Mouse (Mus musculus) forebrain, embryonic 12.5 days (tissue): ENCODE results near the gene Schip1. TPM values are rescaled to one million over a fixed set of nuclear protein-coding genes. Genes with fewer than 3 reads are reported as not detected.

ENCODE experiments used
- ATAC-seq: fragments of 200-750 bp; cut with Nextera tagmentation; 2 replicates; pipeline ENCODE4 v1.8.0; 2017; ENCODE audit warnings: moderate TSS enrichment; ENCODE audit not compliant: low FRiP score
- H3K27ac ChIP-seq: fragments of 300-500 bp; sonication (generic); 2 replicates; pipeline ENCODE4 v1.5.1; 2016; ENCODE audit warnings: mild to moderate bottlenecking
- H3K27me3 ChIP-seq: fragments of 300-500 bp; sonication (generic); 2 replicates; pipeline ENCODE4 v1.6.1; 2016; ENCODE audit warnings: mild to moderate bottlenecking
- H3K36me3 ChIP-seq: fragments of 300-500 bp; sonication (generic); replicated peaks from 2 replicates; pipeline ENCODE4 v1.6.1; 2016; ENCODE audit warnings: mild to moderate bottlenecking
- H3K4me1 ChIP-seq: fragments of 300-500 bp; sonication (generic); 2 replicates; pipeline ENCODE4 v1.6.1; 2016
- H3K4me2 ChIP-seq: fragments of 300-500 bp; sonication (generic); 2 replicates; pipeline ENCODE4 v1.6.1; 2016; ENCODE audit warnings: mild to moderate bottlenecking, moderate library complexity
- H3K4me3 ChIP-seq: fragments of 300-500 bp; sonication (generic); replicated peaks from 2 replicates; pipeline ENCODE4 v1.5.1; 2016; ENCODE audit warnings: mild to moderate bottlenecking
- H3K9ac ChIP-seq: fragments of 300-500 bp; sonication (generic); 2 replicates; pipeline ENCODE4 v1.6.1; 2016; ENCODE audit warnings: mild to moderate bottlenecking
- H3K9me3 ChIP-seq: fragments of 300-500 bp; sonication (generic); 2 replicates; pipeline ENCODE4 v1.6.1; 2016
- WGBS: fragments of 180-500 bp; shearing (Covaris S2); methylation state at CpG from one replicate; pipeline ENCODE4 v1.1.7; 2016; 5-methylcytosine and 5-hydroxymethylcytosine counted together
- polyA plus RNA-seq: library from polyadenylated mRNA; unstranded; fragments of >200 nt; fragmentation: Nextera tagmentation; extraction: Ambion mirVana; gene quantifications from 2 replicates; pipeline ENCODE4 v1.2.1, GENCODE M21; 2016

The Schip1 gene
- polyA plus RNA-seq, 1 experiment from 2014 or later, result 88.1 TPM

DNA sequence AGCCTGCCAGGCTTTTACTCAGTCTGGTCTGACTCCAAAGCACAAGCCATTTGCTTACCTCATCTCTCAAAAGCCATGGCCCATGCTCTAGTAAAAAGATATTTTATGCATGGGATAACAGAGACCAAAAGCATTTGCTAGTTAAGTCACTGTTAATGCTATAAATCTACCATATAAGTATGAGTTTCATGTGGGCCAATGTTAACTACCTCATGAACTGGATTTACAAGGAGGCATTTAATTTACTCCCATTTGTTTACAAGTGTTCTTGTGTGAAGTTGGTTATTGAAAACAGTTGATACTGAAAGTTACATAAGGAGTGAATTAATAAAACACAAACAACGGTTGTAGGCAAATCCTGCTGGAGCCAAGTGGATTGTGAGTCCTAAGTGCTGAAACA, 95.6 kb downstream of the Schip1 start:
- H3K4me2 ChIP-seq, result no peak overlapping the region
- no peak for ATAC-seq
- H3K27me3 ChIP-seq, result no peaks in the 10 kb centered on the region
- no peak overlapping the region for H3K27ac ChIP-seq
- no peaks in the 10 kb centered on the region for H3K36me3 ChIP-seq
- H3K9ac ChIP-seq, result no peak overlapping the region
- no peaks in the 10 kb centered on the region for H3K4me1 ChIP-seq
- no peak overlapping the region for H3K4me3 ChIP-seq
- 82% methylated on average over 1 of the region's 1 CpGs for WGBS
- H3K9me3 ChIP-seq, result no peaks in the 10 kb centered on the region

DNA sequence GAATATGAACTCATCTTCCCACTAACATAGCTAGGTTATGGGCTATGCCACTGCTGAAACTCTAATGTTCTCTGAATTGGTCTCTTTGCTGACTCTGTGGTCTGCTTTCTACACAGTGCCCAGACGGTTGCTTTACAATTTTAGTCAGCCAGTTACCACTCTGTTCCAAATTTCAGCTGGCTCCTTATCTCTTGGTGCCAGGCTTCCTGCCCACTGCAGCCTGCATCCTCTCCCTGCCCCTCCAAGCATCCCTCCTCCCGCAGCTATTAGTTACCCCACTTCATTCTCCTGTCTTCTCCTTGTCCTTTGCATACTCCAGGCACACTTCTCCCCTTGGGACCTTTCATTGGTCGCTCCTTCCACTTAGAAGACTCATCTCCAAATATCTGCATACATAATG, 96.2 kb downstream of the Schip1 start:
- H3K36me3 ChIP-seq, result no peaks in the 10 kb centered on the region
- no peaks in the 10 kb centered on the region for H3K4me1 ChIP-seq
- H3K27me3 ChIP-seq, result no peaks in the 10 kb centered on the region
- no peak overlapping the region for H3K4me3 ChIP-seq
- ATAC-seq, result no peak
- H3K9me3 ChIP-seq, result no peaks in the 10 kb centered on the region
- no peak overlapping the region for H3K27ac ChIP-seq
- no peak overlapping the region for H3K9ac ChIP-seq
- 77% methylated on average over 3 of the region's 3 CpGs for WGBS
- no peak overlapping the region for H3K4me2 ChIP-seq

DNA sequence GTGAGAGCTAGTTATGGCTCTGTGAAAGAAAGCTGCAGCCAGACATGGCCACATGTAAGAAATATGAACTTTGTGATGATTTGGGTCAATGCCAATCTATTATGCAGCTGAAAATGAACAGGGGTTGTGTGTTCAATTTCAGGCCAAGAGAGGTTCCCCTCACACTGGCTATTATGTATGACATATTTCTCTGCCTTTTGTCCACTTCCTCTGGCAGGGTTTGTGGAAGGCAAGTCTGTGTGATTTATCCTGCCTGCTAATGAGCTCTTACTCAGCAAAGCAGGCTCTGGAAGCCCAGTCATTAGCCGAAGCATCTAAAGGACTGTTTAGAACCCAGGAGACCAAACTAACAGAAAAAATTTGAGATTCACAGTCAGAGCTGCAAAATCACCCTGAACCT, 113.6 kb downstream of the Schip1 start:
- 56% methylated on average over 1 of the region's 1 CpGs for WGBS
- no peak overlapping the region for H3K27ac ChIP-seq
- no peaks in the 10 kb centered on the region for H3K27me3 ChIP-seq
- H3K4me1 ChIP-seq, result no peaks in the 10 kb centered on the region
- H3K4me3 ChIP-seq, result no peak overlapping the region
- no peaks in the 10 kb centered on the region for H3K36me3 ChIP-seq
- no peak for ATAC-seq
- H3K4me2 ChIP-seq, result no peak overlapping the region
- no peak overlapping the region for H3K9ac ChIP-seq
- no peaks in the 10 kb centered on the region for H3K9me3 ChIP-seq

DNA sequence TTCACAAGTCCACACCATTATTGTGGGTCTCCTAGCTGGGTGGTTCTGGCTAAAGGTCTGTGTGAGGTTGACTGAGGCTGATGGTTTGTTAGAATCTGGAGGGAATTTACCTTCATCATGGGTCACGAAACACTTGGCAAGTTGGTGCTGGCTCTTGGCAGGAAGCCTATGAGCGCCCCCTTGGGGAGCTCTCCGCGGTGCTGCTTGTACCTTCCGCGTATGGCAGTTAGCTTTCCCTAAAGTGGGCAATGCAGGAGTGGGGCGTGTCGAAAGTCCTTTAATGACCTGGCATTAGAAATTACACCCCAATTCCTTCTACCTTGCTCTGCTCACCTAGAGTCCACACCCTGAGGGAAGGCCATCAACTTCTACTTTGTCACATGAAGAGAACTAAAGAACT, 122.9 kb downstream of the Schip1 start:
- WGBS, result 67% methylated on average over 8 of the region's 8 CpGs
- Histone ChIP-seq H3K4me2 (no peak overlapping the region), H3K27ac (no peak overlapping the region), H3K4me1 (no peaks in the 10 kb centered on the region), H3K9me3 (no peaks in the 10 kb centered on the region), H3K27me3 (0 out of 2 replicates have a peak, but pooled peaks cover 3% of the 10 kb centered on the region), H3K36me3 (no peaks in the 10 kb centered on the region), H3K9ac (no peak overlapping the region), H3K4me3 (no peak overlapping the region)
- no peak for ATAC-seq

DNA sequence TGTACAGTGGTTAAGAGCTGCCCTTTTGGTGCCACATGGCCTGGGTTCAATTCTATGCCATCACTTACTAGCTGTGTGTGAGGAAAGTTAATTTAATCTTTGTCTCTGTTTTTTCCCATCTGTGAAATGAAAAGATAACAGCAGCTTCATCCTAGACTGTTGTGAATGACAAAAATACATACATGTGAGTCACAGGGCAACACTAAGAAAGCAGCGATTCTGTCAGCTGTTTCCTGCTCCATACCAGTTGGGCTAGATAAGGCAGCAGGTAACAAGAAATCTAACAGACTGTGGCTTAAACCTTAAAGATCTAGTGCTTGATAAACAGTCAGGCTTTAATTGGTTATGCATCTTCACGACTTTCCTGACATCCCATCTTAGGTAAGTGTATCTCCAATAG, 124.5 kb downstream of the Schip1 start:
- Histone ChIP-seq H3K4me1 (no peaks in the 10 kb centered on the region), H3K4me2 (no peak overlapping the region), H3K9me3 (no peaks in the 10 kb centered on the region), H3K36me3 (no peaks in the 10 kb centered on the region), H3K27ac (no peak overlapping the region), H3K27me3 (0 out of 2 replicates have a peak, but pooled peaks cover 3% of the 10 kb centered on the region), H3K9ac (no peak overlapping the region), H3K4me3 (no peak overlapping the region)
- 90% methylated on average over 2 of the region's 2 CpGs for WGBS
- no peak for ATAC-seq

DNA sequence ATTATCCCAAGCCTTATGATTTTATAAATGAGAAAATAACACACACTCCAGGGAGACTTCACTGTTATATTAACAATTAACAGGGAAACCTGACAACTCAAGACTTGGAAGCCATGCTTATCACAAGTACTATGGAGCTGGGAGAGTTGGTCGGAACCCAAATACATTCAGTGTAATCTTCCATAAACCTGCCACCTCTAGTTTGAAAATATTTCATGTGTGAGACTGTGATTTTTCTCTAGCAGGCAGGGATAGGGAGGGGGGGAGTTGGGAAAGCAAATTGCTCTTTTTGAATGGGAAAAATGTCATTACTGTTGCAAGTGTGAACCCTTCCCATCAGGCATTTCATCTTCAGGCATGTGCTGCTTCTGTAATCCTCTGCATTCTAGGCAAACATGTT, 132.3 kb downstream of the Schip1 start:
- no peak overlapping the region for H3K27ac ChIP-seq
- no peak overlapping the region for H3K4me3 ChIP-seq
- no peak overlapping the region for H3K4me2 ChIP-seq
- H3K9me3 ChIP-seq, result no peaks in the 10 kb centered on the region
- no peaks in the 10 kb centered on the region for H3K27me3 ChIP-seq
- ATAC-seq, result no peak
- no peak overlapping the region for H3K9ac ChIP-seq
- H3K4me1 ChIP-seq, result peaks cover 4% of the 10 kb centered on the region; the same call in 1 of the 2 replicates
- WGBS, result 93% methylated on average over 1 of the region's 1 CpGs
- H3K36me3 ChIP-seq, result no peaks in the 10 kb centered on the region

DNA sequence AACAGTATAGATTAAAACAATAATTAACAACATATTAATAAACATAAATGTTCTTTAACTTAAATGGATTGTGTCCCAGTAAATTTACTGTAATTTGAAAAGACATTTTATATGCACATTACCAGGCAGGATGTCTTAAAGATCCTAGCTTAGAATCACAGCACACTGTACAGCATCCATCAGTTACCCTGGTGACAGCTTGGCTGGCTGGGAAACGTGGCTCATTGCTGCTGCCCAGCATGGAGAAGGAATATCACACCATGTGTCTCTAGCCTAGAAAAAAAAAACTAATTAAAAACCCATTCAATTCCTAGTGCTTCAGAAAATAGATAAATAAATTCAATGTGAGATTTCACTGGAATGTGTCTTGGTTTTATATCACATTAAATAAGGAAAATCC, 136.6 kb downstream of the Schip1 start:
- Histone ChIP-seq H3K9ac (no peak overlapping the region), H3K36me3 (no peaks in the 10 kb centered on the region), H3K4me1 (peaks cover 21% of the 10 kb centered on the region), H3K27ac (no peak overlapping the region), H3K4me2 (no peak overlapping the region), H3K27me3 (no peaks in the 10 kb centered on the region), H3K9me3 (no peaks in the 10 kb centered on the region), H3K4me3 (no peak overlapping the region)
- ATAC-seq, result no peak
- WGBS, result 27% methylated on average over 1 of the region's 1 CpGs

DNA sequence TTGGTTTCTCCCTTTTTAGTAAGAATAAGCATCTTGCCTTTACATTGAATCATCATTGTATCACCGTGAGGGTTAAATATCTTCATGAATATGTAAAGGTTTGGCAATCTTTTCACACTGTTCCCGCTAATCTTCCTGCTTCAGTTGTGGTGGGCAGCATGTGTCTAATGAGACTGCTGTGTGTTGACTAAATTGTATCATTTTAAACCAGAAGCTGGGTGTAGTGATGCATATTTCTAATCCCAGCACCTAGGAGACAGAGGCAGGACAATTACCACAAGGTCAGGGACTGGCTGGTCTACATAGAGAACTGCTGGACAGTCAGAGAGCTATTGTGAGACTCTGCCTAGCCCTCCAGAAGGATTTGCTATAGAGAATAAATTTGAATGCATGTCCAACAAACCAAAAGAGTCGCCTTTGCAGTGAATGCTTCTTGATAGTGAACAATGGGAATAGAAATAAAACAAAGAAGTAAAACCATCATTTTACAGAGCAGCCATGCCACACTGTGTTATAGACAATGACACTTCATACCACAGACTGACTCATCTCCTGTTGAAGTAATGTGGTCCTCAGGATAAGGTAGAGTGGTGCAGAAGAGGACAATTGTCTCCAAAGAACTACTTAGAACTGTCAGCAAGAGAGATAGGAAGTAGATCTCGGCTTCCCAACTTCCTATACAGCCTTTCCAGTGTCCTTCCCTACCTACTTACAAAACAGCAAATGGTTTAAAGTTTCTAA, 137.7 kb downstream of the Schip1 start:
- H3K4me2 ChIP-seq, result no peak overlapping the region
- no peaks in the 10 kb centered on the region for H3K36me3 ChIP-seq
- WGBS, result 33% methylated on average over 4 of the region's 4 CpGs
- H3K27me3 ChIP-seq, result no peaks in the 10 kb centered on the region
- peak; percentile 73 for ATAC-seq
- peak overlapping the region; percentile 32 for H3K27ac ChIP-seq
- H3K4me1 ChIP-seq, result peaks cover 21% of the 10 kb centered on the region
- H3K9ac ChIP-seq, result no peak overlapping the region
- H3K9me3 ChIP-seq, result no peaks in the 10 kb centered on the region
- no peak overlapping the region for H3K4me3 ChIP-seq

DNA sequence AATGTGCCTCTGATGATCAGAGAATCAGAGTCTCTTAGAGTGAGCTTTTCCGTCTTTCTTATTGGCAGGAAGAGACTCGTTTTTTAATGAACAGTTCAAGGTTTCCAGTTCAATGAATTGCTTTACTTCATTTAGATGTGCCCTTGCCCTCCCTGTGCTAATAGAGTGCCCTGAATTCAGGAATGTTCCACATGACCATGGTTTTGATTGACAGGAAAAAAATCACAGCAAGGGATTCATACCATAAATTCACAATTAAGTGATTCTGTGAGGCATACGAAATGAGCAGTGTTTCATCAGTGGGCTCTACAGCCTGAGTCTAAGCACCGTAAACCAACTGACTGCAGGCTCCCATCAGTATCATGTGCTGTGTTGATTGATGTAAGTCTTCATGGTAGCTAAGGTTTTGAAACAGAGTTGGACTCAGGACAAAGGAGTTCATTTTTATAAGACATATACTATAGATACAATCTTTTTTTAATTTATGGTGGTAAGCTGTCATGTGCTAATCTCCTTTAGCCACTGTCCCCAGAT, 139.4 kb downstream of the Schip1 start:
- no peaks in the 10 kb centered on the region for H3K27me3 ChIP-seq
- no peaks in the 10 kb centered on the region for H3K36me3 ChIP-seq
- no peak overlapping the region for H3K4me3 ChIP-seq
- peak; percentile 62; the same call in 1 of the 2 replicates for ATAC-seq
- H3K27ac ChIP-seq, result no peak overlapping the region
- H3K4me1 ChIP-seq, result peaks cover 21% of the 10 kb centered on the region
- H3K9ac ChIP-seq, result no peak overlapping the region
- no peaks in the 10 kb centered on the region for H3K9me3 ChIP-seq
- 42% methylated on average over 4 of the region's 4 CpGs for WGBS
- no peak overlapping the region for H3K4me2 ChIP-seq

DNA sequence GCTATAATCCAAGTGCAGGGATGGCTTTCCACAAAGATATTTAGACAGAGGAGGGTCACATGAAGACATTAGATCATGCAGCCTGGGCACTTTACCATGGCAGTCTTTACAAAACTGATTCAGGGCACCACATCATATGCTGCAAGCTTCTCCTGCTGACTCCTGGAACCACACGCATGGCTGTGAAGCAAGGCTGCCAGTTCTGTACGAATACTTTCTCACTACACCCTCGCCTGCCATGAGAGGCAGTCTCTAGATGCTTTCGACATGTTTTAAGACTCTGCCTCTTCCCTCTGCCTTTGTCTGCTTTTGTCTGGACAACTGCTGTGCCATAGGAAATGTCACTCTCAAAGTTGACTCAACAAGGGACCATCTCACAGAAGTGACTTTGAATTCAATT, 145.8 kb downstream of the Schip1 start:
- H3K36me3 ChIP-seq, result no peaks in the 10 kb centered on the region
- WGBS, result 92% methylated on average over 4 of the region's 4 CpGs
- no peak for ATAC-seq
- 0 out of 2 replicates have a peak, but pooled peaks cover 3% of the 10 kb centered on the region for H3K27me3 ChIP-seq
- H3K4me3 ChIP-seq, result no peak overlapping the region
- H3K4me2 ChIP-seq, result no peak overlapping the region
- H3K9ac ChIP-seq, result no peak overlapping the region
- no peaks in the 10 kb centered on the region for H3K9me3 ChIP-seq
- no peak overlapping the region for H3K27ac ChIP-seq
- no peaks in the 10 kb centered on the region for H3K4me1 ChIP-seq

DNA sequence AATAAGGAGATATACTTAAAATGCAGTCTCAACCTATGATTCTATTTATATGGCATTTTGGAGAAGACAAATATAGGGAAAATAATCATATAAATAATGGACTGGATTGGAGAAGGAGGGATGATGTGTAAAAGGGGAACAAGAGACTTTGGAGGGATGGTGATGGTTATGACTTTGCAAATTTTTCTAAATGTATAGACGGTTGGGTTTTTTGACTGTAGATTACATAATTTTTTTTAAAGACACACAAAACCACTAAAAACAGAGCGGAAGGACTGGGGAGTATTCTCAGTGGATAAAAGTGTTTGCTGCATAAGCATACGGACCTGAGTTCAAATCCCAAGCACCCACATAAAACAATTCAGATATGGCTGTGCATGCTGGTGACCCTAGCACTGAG, 156.8 kb downstream of the Schip1 start:
- H3K9ac ChIP-seq, result no peak overlapping the region
- 93% methylated on average over 3 of the region's 3 CpGs for WGBS
- no peak for ATAC-seq
- no peaks in the 10 kb centered on the region for H3K36me3 ChIP-seq
- no peaks in the 10 kb centered on the region for H3K9me3 ChIP-seq
- H3K4me3 ChIP-seq, result no peak overlapping the region
- no peak overlapping the region for H3K4me2 ChIP-seq
- H3K27ac ChIP-seq, result no peak overlapping the region
- H3K4me1 ChIP-seq, result no peaks in the 10 kb centered on the region
- H3K27me3 ChIP-seq, result no peaks in the 10 kb centered on the region

DNA sequence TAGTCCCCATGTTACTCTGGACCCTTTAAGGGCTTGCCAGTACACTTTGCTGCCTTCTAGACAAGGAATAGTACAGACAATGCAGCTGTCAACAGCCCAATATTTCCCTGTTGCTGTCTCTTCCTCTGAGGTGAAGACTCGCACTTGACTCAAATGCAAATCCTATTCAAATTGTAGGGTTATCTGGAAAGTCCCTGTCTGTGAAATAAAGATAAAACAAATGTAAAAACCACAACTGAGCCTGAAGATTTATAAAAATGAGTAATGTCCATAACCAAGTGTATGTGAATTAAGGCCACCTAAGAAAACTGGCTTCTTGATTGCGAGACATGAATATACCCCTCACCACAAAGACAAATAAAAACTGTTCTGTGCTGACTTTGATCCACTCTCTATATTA, 175.3 kb downstream of the Schip1 start:
- Histone ChIP-seq H3K27me3 (no peaks in the 10 kb centered on the region), H3K4me2 (no peak overlapping the region), H3K9ac (no peak overlapping the region), H3K4me1 (0 out of 2 replicates have a peak, but pooled peaks cover 2% of the 10 kb centered on the region), H3K27ac (no peak overlapping the region), H3K9me3 (no peaks in the 10 kb centered on the region), H3K36me3 (no peaks in the 10 kb centered on the region), H3K4me3 (no peak overlapping the region)
- ATAC-seq, result no peak
- WGBS, result 92% methylated on average over 2 of the region's 2 CpGs

DNA sequence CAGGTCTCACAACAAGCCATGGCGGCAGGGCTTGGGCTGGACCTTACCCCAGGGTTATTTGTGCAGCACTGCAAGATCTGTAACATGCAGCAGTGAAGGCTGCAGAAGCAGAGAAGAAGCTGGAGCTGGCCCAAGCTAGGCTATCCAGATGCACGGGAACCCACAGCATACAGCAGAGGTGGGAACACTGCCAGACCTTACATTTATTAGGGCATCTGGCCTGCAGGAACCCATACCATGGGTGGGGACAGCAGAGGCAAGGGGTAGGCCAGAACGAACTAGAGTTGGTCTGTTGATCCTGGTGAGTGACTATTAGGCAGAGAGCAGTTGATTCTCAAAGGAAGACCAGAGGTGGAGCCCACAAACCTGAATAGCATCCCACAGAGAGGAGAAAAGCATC, 178.6 kb downstream of the Schip1 start:
- Histone ChIP-seq H3K9ac (no peak overlapping the region), H3K4me2 (no peak overlapping the region), H3K9me3 (no peaks in the 10 kb centered on the region), H3K4me3 (no peak overlapping the region), H3K27me3 (no peaks in the 10 kb centered on the region), H3K27ac (no peak overlapping the region), H3K36me3 (no peaks in the 10 kb centered on the region), H3K4me1 (0 out of 2 replicates have a peak, but pooled peaks cover 2% of the 10 kb centered on the region)
- 63% methylated on average over 3 of the region's 3 CpGs for WGBS
- ATAC-seq, result no peak
